Mouse (Mus musculus) heart, postnatal 0 days (tissue): ENCODE results near the gene Scn3a. TPM values are rescaled to one million over a fixed set of nuclear protein-coding genes. Genes with fewer than 3 reads are reported as not detected.

ENCODE experiments used
- ATAC-seq: fragments of 200-750 bp; cut with Nextera tagmentation; 2 replicates; pipeline ENCODE4 v1.8.0; 2017; ENCODE audit warnings: low read depth, moderate number of reproducible peaks, moderate library complexity; ENCODE audit not compliant: insufficient read depth
- DNase-seq: peaks from one replicate; pipeline ENCODE4 v3.0.0-alpha.2; 2016; ENCODE audit warnings: low spot score
- H3K27ac ChIP-seq: fragments of 300-500 bp; sonication (generic); 2 replicates; pipeline ENCODE4 v1.5.1; 2014; ENCODE audit warnings: low read depth, mild to moderate bottlenecking
- H3K27me3 ChIP-seq: fragments of 300-500 bp; sonication (generic); 2 replicates; pipeline ENCODE4 v1.6.1; 2014; ENCODE audit warnings: low read length, mixed read lengths; ENCODE audit not compliant: control insufficient read depth, insufficient read depth
- H3K36me3 ChIP-seq: fragments of 300-500 bp; sonication (generic); replicated peaks from 2 replicates; pipeline ENCODE4 v1.6.1; 2014; ENCODE audit warnings: low read length, mixed read lengths; ENCODE audit not compliant: control insufficient read depth, insufficient read depth
- H3K4me1 ChIP-seq: fragments of 300-500 bp; sonication (generic); 2 replicates; pipeline ENCODE4 v1.6.1; 2014; ENCODE audit warnings: antibody characterized with exemption; ENCODE audit not compliant: control insufficient read depth, insufficient read depth
- H3K4me2 ChIP-seq: fragments of 300-500 bp; sonication (generic); 2 replicates; pipeline ENCODE4 v1.6.1; 2014; ENCODE audit warnings: low read depth, mild to moderate bottlenecking, low read length, moderate library complexity
- H3K4me3 ChIP-seq: fragments of 300-500 bp; sonication (generic); 2 replicates; pipeline ENCODE4 v1.5.1; 2014; ENCODE audit warnings: low read depth, low read length
- H3K9ac ChIP-seq: fragments of 300-500 bp; sonication (generic); replicated peaks from 2 replicates; pipeline ENCODE4 v1.6.1; 2014; ENCODE audit warnings: low read depth, low read length, mixed read lengths
- H3K9me3 ChIP-seq: fragments of 300-500 bp; sonication (generic); replicated peaks from 2 replicates; pipeline ENCODE4 v1.6.1; 2016; ENCODE audit warnings: low read length; ENCODE audit not compliant: control insufficient read depth
- CTCF ChIP-seq: IDR thresholded peaks from 2 replicates; pipeline ENCODE4 v1.5.1; 2016; ENCODE audit warnings: antibody characterized with exemption, control low read depth, low read depth
- EP300 ChIP-seq: IDR thresholded peaks from 2 replicates; pipeline ENCODE4 v1.6.1; 2016; ENCODE audit warnings: antibody characterized with exemption, low read depth
- WGBS: fragments of 180-500 bp; shearing (Covaris S2); extraction: QIAGEN DNeasy Blood & Tissue Kit; methylation state at CpG from one replicate; pipeline ENCODE4 v1.1.7; 2014; 5-methylcytosine and 5-hydroxymethylcytosine counted together
- polyA plus RNA-seq: library from polyadenylated mRNA; unstranded; fragments of >200 nt; fragmentation: Nextera tagmentation; extraction: Ambion mirVana; gene quantifications from 2 replicates; pipeline ENCODE4 v1.2.1, GENCODE M21; 2015
- total RNA-seq: library from RNA; depleted of rRNA; stranded (reverse); fragments of >200 nt; gene quantifications from 2 replicates; pipeline ENCODE4 v1.2.3, GENCODE M21; 2014; ENCODE audit warnings: low replicate concordance

Gene Scn3a
- total and polyA plus RNA-seq, 2 experiments from 2014 or later, result 0.23 to 0.42 TPM

GRCm38 (mm10) chr2:65436917-65437316, 130.5 kb downstream of the Scn3a start:
- ATAC-seq, result no peak
- Histone ChIP-seq H3K4me1 (0 out of 2 replicates have a peak, but pooled peaks cover 10% of the 10 kb centered on the region), H3K4me2 (no peak overlapping the region), H3K4me3 (no peak overlapping the region), H3K9me3 (no peaks in the 10 kb centered on the region), H3K27me3 (no peaks in the 10 kb centered on the region), H3K9ac (no peak overlapping the region), H3K27ac (no peak overlapping the region), H3K36me3 (no peaks in the 10 kb centered on the region)
- 89% methylated on average over 1 of the region's 1 CpGs for WGBS
- TF ChIP-seq CTCF, result no peak
- DNase-seq, result no peak

GRCm38 (mm10) chr2:65423501-65423900, 143.9 kb downstream of the Scn3a start:
- Histone ChIP-seq H3K4me1 (no peaks in the 10 kb centered on the region), H3K4me3 (no peak overlapping the region), H3K27me3 (no peaks in the 10 kb centered on the region), H3K4me2 (no peak overlapping the region), H3K27ac (no peak overlapping the region), H3K9ac (0 out of 2 replicates have a peak overlapping the region, but pooled peaks have one; percentile 9), H3K9me3 (no peaks in the 10 kb centered on the region), H3K36me3 (no peaks in the 10 kb centered on the region)
- no peak for ATAC-seq
- DNase-seq, result no peak
- 48% methylated on average over 5 of the region's 5 CpGs for WGBS
- TF ChIP-seq EP300 (no peak), CTCF (peak; percentile 40)

- ATAC-seq, result no peak
- WGBS, result 68% methylated on average over 11 of the region's 11 CpGs
Measured at GRCm38 (mm10) chr2:65421259-65422255, 145.9 kb downstream of the Scn3a start.

GRCm38 (mm10) chr2:65418608-65419007, 148.8 kb downstream of the Scn3a start:
- no peak for DNase-seq
- 0 out of 2 replicates have a peak, but pooled peaks cover 4% of the 10 kb centered on the region for H3K9me3 ChIP-seq
- TF ChIP-seq EP300 (no peak), CTCF (no peak)
- H3K36me3 ChIP-seq, result no peaks in the 10 kb centered on the region
- no peak for ATAC-seq
- no peaks in the 10 kb centered on the region for H3K4me1 ChIP-seq
- H3K4me2 ChIP-seq, result no peak overlapping the region
- H3K9ac ChIP-seq, result no peak overlapping the region
- no peaks in the 10 kb centered on the region for H3K27me3 ChIP-seq
- 50% methylated on average over 1 of the region's 1 CpGs for WGBS
- no peak overlapping the region for H3K27ac ChIP-seq
- H3K4me3 ChIP-seq, result no peak overlapping the region

More at GRCm38 (mm10) chr2:65421259-65422255, 145.9 kb downstream of the Scn3a start:
- Histone ChIP-seq H3K9ac (no peak overlapping the region), H3K9me3 (0 out of 2 replicates have a peak, but pooled peaks cover 4% of the 10 kb centered on the region), H3K36me3 (no peaks in the 10 kb centered on the region), H3K27ac (no peak overlapping the region), H3K4me3 (no peak overlapping the region), H3K4me2 (no peak overlapping the region), H3K4me1 (no peaks in the 10 kb centered on the region), H3K27me3 (no peaks in the 10 kb centered on the region)
- no peak for DNase-seq
- TF ChIP-seq EP300 (no peak), CTCF (no peak)

- WGBS, result 100% methylated on average over 1 of the region's 1 CpGs
- DNase-seq (no peak), ATAC-seq (no peak)
- Histone ChIP-seq H3K27me3 (no peaks in the 10 kb centered on the region), H3K9ac (no peak overlapping the region), H3K27ac (no peak overlapping the region), H3K4me3 (no peak overlapping the region), H3K4me2 (no peak overlapping the region), H3K36me3 (no peaks in the 10 kb centered on the region), H3K4me1 (no peaks in the 10 kb centered on the region), H3K9me3 (0 out of 2 replicates have a peak, but pooled peaks cover 4% of the 10 kb centered on the region)
- TF ChIP-seq EP300, result no peak
- no peak for TF ChIP-seq CTCF
Measured at GRCm38 (mm10) chr2:65416535-65416934, 150.9 kb downstream of the Scn3a start.
